Mouse (Mus musculus) cerebellum, adult 2 months (tissue): Measurements from ENCODE around the gene Gsn. TPM values are rescaled to one million over a fixed set of nuclear protein-coding genes. Genes with fewer than 3 reads are reported as not detected.
A peak's percentile ranks its signal among the peaks of the same experiment; 100 is the strongest.

ENCODE experiments used
- DNase-seq, 2 experiments: peaks; one replicate each; pipeline ENCODE4 v3.0.0; 2021
- H3K27ac ChIP-seq: fragments of 200-500 bp; 2 replicates; pipeline ENCODE4 v1.5.1; 2012; ENCODE audit warnings: low read length, control low read depth, inconsistent platforms; ENCODE audit not compliant: insufficient read depth
- H3K27me3 ChIP-seq: fragments of 200-500 bp; 2 replicates; pipeline ENCODE4 v1.6.1; 2012; ENCODE audit warnings: inconsistent platforms, mild to moderate bottlenecking, low read length, moderate library complexity; ENCODE audit not compliant: control insufficient read depth, insufficient read depth
- H3K4me1 ChIP-seq: fragments of 200-500 bp; 2 replicates; pipeline ENCODE4 v1.6.1; 2011; ENCODE audit warnings: low read length; ENCODE audit not compliant: control insufficient read depth, insufficient read depth
- H3K4me3 ChIP-seq: fragments of 200-500 bp; replicated peaks from 2 replicates; pipeline ENCODE3; 2011; ENCODE audit warnings: mild to moderate bottlenecking, low read depth, low read length, control low read depth; ENCODE audit not compliant: insufficient read depth
- CTCF ChIP-seq: fragments of 200-500 bp; IDR thresholded peaks from 2 replicates; pipeline ENCODE4 v1.5.1; 2011; ENCODE audit warnings: low read depth, mild to moderate bottlenecking, control low read depth, low read length, moderate library complexity, borderline replicate concordance; ENCODE audit not compliant: insufficient read depth
- POLR2A ChIP-seq: fragments of 200-500 bp; IDR thresholded peaks from 2 replicates; pipeline ENCODE4 v1.6.1; 2011; ENCODE audit warnings: low read length, control low read depth, borderline replicate concordance; ENCODE audit not compliant: insufficient read depth
- WGBS: fragments of 180-500 bp; shearing (Covaris S2); methylation state at CpG from one replicate; pipeline ENCODE4 v1.1.7; 2018; 5-methylcytosine and 5-hydroxymethylcytosine counted together
- polyA plus RNA-seq: library from polyadenylated mRNA; depleted of rRNA; stranded (reverse); fragments of >200 nt; gene quantifications from 2 replicates; pipeline ENCODE4 v1.2.3, GENCODE M21; 2012

Gsn gene
- polyA plus RNA-seq, 1 experiment = 119 TPM

DNA sequence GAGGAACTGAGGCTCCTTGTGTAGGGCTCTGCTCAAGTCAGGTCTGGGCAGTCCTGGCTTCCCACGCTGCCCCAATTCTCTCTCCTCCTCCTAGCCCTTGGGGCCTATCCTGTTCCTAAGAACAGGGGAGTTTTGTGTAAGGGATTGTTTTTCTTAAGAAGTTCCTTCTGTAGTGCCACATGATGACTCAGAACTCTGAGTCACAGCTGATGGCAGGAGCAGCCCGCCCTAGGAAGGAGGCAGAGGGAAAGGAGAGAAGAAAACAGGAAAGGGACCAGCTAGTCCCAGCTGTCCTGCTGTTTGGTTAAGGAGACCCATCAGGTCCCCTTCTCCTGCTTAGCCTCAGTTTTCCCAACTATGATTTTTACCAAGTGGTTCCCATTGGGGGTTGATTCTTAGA is 15.6 kb downstream of the Gsn start:
- 96% methylated on average over 2 of the region's 2 CpGs for WGBS
- H3K27ac ChIP-seq = no peak overlapping the region
- H3K4me3 ChIP-seq = no peak overlapping the region
- no peaks in the 10 kb centered on the region for H3K4me1 ChIP-seq
- H3K27me3 ChIP-seq = no peaks in the 10 kb centered on the region
- TF ChIP-seq CTCF (no peak), POLR2A (no peak)
- DNase-seq = no peak

DNA sequence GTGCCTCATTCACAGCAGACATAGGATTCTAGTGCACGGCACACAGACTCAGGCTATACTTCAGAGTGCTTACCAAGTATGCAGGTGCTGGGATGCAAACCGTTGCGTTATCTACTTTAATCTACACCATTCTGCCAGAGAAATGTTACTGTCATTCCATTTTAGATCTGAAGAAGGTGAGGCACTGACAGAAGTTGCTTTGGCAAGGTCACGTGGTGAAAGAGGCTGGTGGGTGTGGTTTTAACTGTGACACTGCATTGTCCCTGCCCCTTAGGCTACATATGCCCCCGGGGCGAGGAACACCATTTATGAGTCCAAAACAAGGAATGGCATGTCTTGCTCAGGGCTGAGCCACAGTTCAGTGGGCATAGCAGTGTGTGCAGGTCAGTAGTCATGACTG is 16.7 kb downstream of the Gsn start:
- H3K27me3 ChIP-seq = no peaks in the 10 kb centered on the region
- H3K4me1 ChIP-seq = no peaks in the 10 kb centered on the region
- no peak for TF ChIP-seq CTCF
- H3K4me3 ChIP-seq = no peak overlapping the region
- WGBS = 85% methylated on average over 6 of the region's 6 CpGs
- no peak for DNase-seq
- H3K27ac ChIP-seq = no peak overlapping the region

DNA sequence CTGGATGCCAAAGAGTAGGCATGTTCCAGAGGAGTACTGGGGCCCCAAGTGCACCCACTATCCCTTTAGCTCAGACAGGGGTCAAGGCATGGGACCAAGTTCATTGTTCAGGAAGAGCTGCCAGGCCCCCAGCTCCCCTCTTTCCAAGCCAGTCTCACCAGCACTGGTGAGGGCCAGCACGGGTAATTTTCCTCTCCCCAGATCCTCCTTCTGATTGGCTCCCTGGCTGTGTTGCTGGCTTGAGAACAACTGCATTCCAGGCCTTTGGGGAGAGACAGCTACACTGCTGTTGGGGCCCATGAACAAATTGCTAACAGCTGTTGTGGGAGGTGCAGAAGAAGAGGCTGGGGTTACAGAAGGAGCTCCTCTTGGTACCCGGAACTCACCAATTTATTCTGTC is 17.4 kb downstream of the Gsn start:
- no peaks in the 10 kb centered on the region for H3K4me1 ChIP-seq
- 13% methylated on average over 2 of the region's 2 CpGs for WGBS
- TF ChIP-seq CTCF (no peak), POLR2A (no peak)
- DNase-seq = peak in 1 of 2 experiments; percentile 33
- no peak overlapping the region for H3K4me3 ChIP-seq
- no peak overlapping the region for H3K27ac ChIP-seq
- H3K27me3 ChIP-seq = no peaks in the 10 kb centered on the region

DNA sequence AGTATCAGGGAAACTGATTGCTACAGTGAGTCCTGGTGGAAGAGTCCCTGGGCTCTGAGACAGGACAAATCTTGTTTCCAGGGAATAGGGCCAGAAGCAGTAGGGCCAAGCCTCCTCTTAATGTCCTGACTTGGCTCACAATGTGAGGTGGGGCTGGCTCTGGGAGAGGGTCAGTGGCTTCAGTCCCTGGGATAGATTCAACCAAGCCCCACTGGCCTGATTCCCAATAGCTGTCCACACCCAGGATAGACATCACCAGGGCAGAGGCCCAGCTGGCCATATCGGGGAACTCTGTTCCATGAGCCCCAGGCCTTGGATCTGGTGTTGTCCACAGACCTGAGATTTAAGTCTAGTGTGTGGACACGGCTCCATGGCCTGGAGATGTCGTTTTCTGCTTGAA is 21.5 kb downstream of the Gsn start:
- H3K4me3 ChIP-seq = no peak overlapping the region
- H3K4me1 ChIP-seq = no peaks in the 10 kb centered on the region
- peak in 1 of 2 experiments; percentile 32 for DNase-seq
- TF ChIP-seq CTCF = no peak
- TF ChIP-seq POLR2A = no peak
- H3K27me3 ChIP-seq = no peaks in the 10 kb centered on the region; the same call in 1 of the 2 replicates
- H3K27ac ChIP-seq = no peak overlapping the region
- WGBS = 32% methylated on average over 3 of the region's 3 CpGs

DNA sequence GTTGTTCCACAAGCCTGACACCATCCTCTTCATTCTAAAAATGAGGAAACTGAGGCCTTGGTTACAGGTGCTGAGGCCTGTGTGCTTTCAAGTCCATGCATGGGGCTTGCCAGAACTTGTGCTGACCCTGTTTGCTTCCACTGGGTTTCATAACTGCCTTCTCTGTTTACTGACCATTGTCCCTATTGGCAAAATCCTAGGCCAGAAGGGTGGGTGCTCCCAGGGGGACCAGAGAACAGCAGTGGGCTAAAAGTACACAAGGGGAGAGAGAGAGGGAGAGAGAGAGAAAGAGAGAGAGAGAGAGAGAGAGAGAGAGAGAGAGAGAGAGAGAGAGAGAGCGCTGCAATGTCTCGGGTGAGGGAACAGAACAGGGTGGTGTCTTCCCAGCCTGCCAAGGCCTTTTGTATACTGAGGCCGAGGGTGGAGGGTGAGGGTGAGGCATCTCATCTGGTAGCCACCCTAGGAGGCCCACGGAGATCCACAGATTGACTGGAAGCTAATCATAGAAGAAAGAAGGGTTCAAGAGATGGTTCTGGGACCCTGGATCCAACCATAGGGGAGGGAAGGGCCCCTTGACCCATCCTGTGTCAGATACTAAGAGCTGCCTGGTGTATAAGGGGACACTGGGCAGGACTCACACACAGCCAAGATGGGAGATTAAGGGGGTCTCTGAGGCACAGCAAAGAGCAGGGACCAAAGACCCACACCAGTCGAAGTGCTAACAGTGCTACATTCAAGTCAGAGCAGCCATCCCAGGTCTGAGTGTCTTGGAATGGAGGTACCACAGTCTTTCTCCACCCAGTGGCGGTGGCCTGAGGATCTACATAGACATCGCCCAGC is 22.4 kb downstream of the Gsn start:
- WGBS = 84% methylated on average over 7 of the region's 7 CpGs
- no peaks in the 10 kb centered on the region; the same call in 1 of the 2 replicates for H3K27me3 ChIP-seq
- no peaks in the 10 kb centered on the region for H3K4me1 ChIP-seq
- no peak for TF ChIP-seq CTCF
- TF ChIP-seq POLR2A = no peak
- no peak overlapping the region; the same call in 1 of the 2 replicates for H3K27ac ChIP-seq
- H3K4me3 ChIP-seq = no peak overlapping the region
- no peak for DNase-seq

DNA sequence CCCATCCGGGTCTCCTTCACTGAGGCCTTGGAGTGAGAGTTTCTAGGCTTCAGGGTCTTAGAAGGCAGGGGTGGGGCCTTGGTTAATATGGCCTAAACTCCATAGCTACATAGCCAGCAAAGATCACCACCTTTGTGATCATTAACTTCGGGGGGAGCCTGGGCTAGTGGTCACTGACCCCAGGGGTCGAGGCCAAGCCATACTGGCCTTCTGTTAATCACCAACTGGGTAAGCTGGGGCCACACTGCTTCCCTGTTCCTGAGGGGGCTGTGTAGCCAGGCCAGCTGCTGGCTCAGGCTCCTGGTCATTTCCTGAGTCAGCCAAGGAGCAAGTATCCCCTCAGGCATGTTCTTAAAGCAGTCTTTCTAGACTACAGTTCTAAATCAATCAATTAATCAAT is 23.8 kb downstream of the Gsn start:
- DNase-seq = no peak
- H3K4me3 ChIP-seq = no peak overlapping the region
- H3K4me1 ChIP-seq = no peaks in the 10 kb centered on the region
- no peak overlapping the region for H3K27ac ChIP-seq
- WGBS = 60% methylated on average over 3 of the region's 3 CpGs
- H3K27me3 ChIP-seq = no peaks in the 10 kb centered on the region; the same call in 1 of the 2 replicates
- TF ChIP-seq POLR2A (no peak), CTCF (no peak)

DNA sequence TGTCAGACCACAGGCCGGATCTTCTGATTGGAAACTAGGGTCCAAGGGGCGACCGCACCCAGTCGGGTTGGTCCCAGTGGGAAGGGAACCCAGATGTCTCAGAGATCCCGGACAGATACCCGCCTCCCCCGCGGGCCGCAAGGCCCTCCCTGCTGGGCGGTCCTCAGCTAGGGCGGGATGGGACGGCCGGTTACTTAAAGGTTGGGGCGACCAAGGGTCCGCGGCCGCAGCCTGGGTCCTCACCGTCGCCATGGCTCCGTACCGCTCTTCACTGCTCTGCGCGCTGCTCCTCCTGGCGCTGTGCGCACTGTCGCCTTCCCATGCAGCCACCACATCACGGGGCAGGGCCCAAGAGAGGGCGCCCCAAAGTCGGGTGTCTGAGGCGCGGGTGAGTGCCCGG is 26.0 kb downstream of the Gsn start:
- DNase-seq = no peak
- WGBS = 4% methylated on average over 32 of the region's 32 CpGs
- Histone ChIP-seq H3K27me3 (no peaks in the 10 kb centered on the region; the same call in 1 of the 2 replicates), H3K4me1 (no peaks in the 10 kb centered on the region), H3K4me3 (no peak overlapping the region), H3K27ac (no peak overlapping the region)
- TF ChIP-seq CTCF (no peak), POLR2A (no peak)

DNA sequence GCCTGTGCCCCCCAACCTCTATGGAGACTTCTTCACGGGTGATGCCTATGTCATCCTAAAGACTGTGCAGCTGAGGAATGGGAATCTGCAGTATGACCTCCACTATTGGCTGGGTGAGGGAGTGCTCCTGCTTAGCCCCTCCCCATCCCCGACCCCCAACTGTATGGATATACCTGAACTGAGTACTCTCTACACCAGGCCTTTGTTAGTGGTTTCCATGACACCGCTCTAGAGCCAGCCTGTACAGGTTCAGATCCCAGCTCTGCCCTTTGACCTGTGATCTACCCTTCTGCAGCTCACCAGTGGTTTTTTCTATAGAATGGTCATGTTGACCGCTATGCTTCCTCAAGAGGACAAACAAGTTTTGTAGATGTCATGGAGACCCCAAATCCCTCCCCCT is 27.8 kb downstream of the Gsn start:
- WGBS = 81% methylated on average over 4 of the region's 4 CpGs
- TF ChIP-seq CTCF = no peak
- no peak for DNase-seq
- Histone ChIP-seq H3K27ac (no peak overlapping the region), H3K27me3 (no peaks in the 10 kb centered on the region; the same call in 1 of the 2 replicates), H3K4me1 (no peaks in the 10 kb centered on the region), H3K4me3 (no peak overlapping the region)
